Mouse (Mus musculus) stomach, embryonic 15.5 days (tissue): ENCODE measurements around the gene Amotl1. TPM values are rescaled to one million over a fixed set of nuclear protein-coding genes. Genes with fewer than 3 reads are reported as not detected.
A peak's percentile ranks its signal among the peaks of the same experiment; 100 is the strongest.
"Not testable (repeated sequence)": the region's sequence is repeated elsewhere in the genome, so short reads cannot be mapped to it uniquely, and the experiment has no call there.

ENCODE experiments used
- ATAC-seq: fragments of 200-750 bp; cut with Nextera tagmentation; 2 replicates; pipeline ENCODE4 v1.8.0; 2017; ENCODE audit warnings: low read depth, moderate number of reproducible peaks, moderate TSS enrichment; ENCODE audit not compliant: insufficient read depth, low FRiP score
- H3K27ac ChIP-seq: fragments of 300-500 bp; sonication (generic); 2 replicates; pipeline ENCODE4 v1.5.1; 2015; ENCODE audit warnings: mild to moderate bottlenecking, inconsistent platforms
- H3K27me3 ChIP-seq: fragments of 300-500 bp; sonication (generic); replicated peaks from 2 replicates; pipeline ENCODE4 v1.6.1; 2015; ENCODE audit warnings: inconsistent platforms
- H3K36me3 ChIP-seq: fragments of 300-500 bp; sonication (generic); 2 replicates; pipeline ENCODE4 v1.6.1; 2015; ENCODE audit warnings: inconsistent platforms
- H3K4me1 ChIP-seq: fragments of 300-500 bp; sonication (generic); 2 replicates; pipeline ENCODE4 v1.6.1; 2015; ENCODE audit warnings: inconsistent platforms
- H3K4me2 ChIP-seq: fragments of 300-500 bp; sonication (generic); 2 replicates; pipeline ENCODE4 v1.6.1; 2015; ENCODE audit warnings: mild to moderate bottlenecking, inconsistent platforms
- H3K4me3 ChIP-seq: fragments of 300-500 bp; sonication (generic); replicated peaks from 2 replicates; pipeline ENCODE4 v1.5.1; 2015; ENCODE audit warnings: inconsistent platforms
- H3K9ac ChIP-seq: fragments of 300-500 bp; sonication (generic); 2 replicates; pipeline ENCODE4 v1.6.1; 2015; ENCODE audit warnings: inconsistent platforms
- H3K9me3 ChIP-seq: fragments of 300-500 bp; sonication (generic); 2 replicates; pipeline ENCODE4 v1.6.1; 2016; ENCODE audit warnings: inconsistent platforms
- WGBS: fragments of 180-500 bp; shearing (Covaris S2); methylation state at CpG from one replicate; pipeline ENCODE4 v1.1.7; 2015; 5-methylcytosine and 5-hydroxymethylcytosine counted together
- polyA plus RNA-seq: library from polyadenylated mRNA; unstranded; fragments of >200 nt; fragmentation: Nextera tagmentation; extraction: Ambion mirVana; gene quantifications from 2 replicates; pipeline ENCODE4 v1.2.1, GENCODE M21; 2015

Amotl1 gene
- polyA plus RNA-seq, 1 experiment from 2014 or later: 17.2 TPM

- Histone ChIP-seq H3K36me3 (peaks cover 18% of the 10 kb centered on the region), H3K4me1 (0 out of 2 replicates have a peak, but pooled peaks cover 3% of the 10 kb centered on the region), H3K4me2 (no peak overlapping the region), H3K9ac (no peak overlapping the region), H3K9me3 (no peaks in the 10 kb centered on the region), H3K4me3 (no peak overlapping the region), H3K27me3 (no peaks in the 10 kb centered on the region), H3K27ac (no peak overlapping the region)
- no peak for ATAC-seq
- WGBS: 84% methylated on average over 3 of the region's 3 CpGs
These were observed 47.4 kb downstream of the Amotl1 start for GRCm38 (mm10) chr9:14597429-14597828.

GRCm38 (mm10) chr9:14596858-14597257 lies 48.0 kb downstream of the Amotl1 start:
- no peak overlapping the region for H3K4me2 ChIP-seq
- no peaks in the 10 kb centered on the region for H3K9me3 ChIP-seq
- H3K4me1 ChIP-seq: no peaks in the 10 kb centered on the region
- H3K36me3 ChIP-seq: peaks cover 24% of the 10 kb centered on the region
- H3K27ac ChIP-seq: no peak overlapping the region
- no peak for ATAC-seq
- 68% methylated on average over 7 of the region's 7 CpGs for WGBS
- no peak overlapping the region for H3K4me3 ChIP-seq
- H3K27me3 ChIP-seq: no peaks in the 10 kb centered on the region
- H3K9ac ChIP-seq: no peak overlapping the region

DNA sequence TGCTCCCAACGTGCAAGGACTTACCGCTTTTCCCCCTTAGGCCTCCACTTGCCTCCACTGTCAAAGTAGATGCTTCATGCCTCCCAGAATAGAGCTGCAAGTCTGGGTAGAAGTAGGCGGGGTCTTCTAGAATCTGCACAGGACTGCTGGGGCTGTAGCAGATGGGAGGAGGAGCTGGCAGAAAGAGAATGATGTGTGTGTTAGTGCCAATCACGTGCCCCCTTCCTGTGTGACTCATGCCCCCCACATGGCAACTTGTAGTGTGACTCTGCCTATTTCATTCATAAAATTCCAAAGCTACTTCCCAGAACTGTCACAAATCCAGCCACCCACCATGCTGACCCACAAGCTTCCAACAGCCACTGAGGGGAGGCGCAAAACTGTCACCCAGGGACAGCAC lies 48.4 kb downstream of the Amotl1 start:
- 82% methylated on average over 5 of the region's 5 CpGs for WGBS
- no peak for ATAC-seq
- no peaks in the 10 kb centered on the region for H3K9me3 ChIP-seq
- no peak overlapping the region for H3K4me3 ChIP-seq
- no peaks in the 10 kb centered on the region for H3K27me3 ChIP-seq
- no peak overlapping the region for H3K4me2 ChIP-seq
- no peaks in the 10 kb centered on the region for H3K4me1 ChIP-seq
- no peak overlapping the region for H3K27ac ChIP-seq
- peaks cover 28% of the 10 kb centered on the region for H3K36me3 ChIP-seq
- no peak overlapping the region for H3K9ac ChIP-seq

- H3K4me3 ChIP-seq: no peak overlapping the region
- H3K27ac ChIP-seq: no peak overlapping the region
- H3K9ac ChIP-seq: no peak overlapping the region
- ATAC-seq: no peak
- 90% methylated on average over 3 of the region's 3 CpGs for whole genome bisulfite sequencing
- H3K9me3 ChIP-seq: no peaks in the 10 kb centered on the region
- H3K27me3 ChIP-seq: no peaks in the 10 kb centered on the region
- peaks cover 29% of the 10 kb centered on the region for H3K36me3 ChIP-seq
- H3K4me1 ChIP-seq: no peaks in the 10 kb centered on the region
- H3K4me2 ChIP-seq: no peak overlapping the region
These were observed 49.0 kb downstream of the Amotl1 start for GRCm38 (mm10) chr9:14595893-14596292.

DNA sequence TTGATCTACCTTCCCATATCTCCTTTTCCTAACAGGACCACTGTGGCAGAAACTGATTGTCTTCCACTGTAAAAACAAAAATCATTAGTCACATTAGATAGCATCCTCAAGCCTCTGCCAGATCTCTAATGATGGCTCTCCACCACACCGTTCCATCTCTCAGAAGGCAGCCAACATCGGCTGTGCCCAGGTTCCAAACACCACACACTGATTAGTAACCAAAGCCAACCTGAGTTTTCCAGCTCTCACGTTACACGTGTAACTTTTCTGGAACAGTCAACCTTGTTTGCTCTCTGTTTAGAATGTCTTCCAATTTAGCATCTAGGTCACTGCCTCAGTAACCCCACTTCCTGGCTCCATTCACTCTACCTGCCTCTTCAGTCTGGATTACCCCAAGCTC lies 51.0 kb downstream of the Amotl1 start:
- 91% methylated on average over 4 of the region's 4 CpGs for WGBS
- H3K4me1 ChIP-seq: 0 out of 2 replicates have a peak, but pooled peaks cover under 1% of the 10 kb centered on the region
- H3K9me3 ChIP-seq: no peaks in the 10 kb centered on the region
- peaks cover 29% of the 10 kb centered on the region for H3K36me3 ChIP-seq
- no peak overlapping the region for H3K4me3 ChIP-seq
- ATAC-seq: no peak
- no peak overlapping the region for H3K9ac ChIP-seq
- no peak overlapping the region for H3K27ac ChIP-seq
- no peaks in the 10 kb centered on the region for H3K27me3 ChIP-seq
- H3K4me2 ChIP-seq: no peak overlapping the region

DNA sequence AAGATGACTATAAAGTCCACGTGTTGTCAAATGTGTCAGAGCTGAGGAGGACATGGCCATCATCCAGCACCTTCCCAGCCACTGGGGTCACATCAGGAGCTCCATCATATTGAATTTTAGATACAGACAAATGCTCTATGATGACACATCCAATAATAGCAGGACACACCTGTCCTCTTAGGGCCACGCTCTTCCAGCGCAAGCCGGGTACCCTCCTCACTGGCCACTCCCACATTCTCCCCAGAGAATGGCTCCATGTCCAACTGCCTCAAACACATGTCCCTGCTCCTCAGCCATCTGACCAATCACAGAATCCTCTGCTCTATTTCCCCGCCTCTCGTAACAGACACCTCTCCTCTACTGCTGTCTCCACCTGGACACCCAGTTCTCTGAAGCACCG lies 54.2 kb downstream of the Amotl1 start:
- ATAC-seq: no peak
- Histone ChIP-seq H3K36me3 (peaks cover 29% of the 10 kb centered on the region), H3K27ac (no peak overlapping the region), H3K27me3 (no peaks in the 10 kb centered on the region), H3K9me3 (no peaks in the 10 kb centered on the region), H3K4me1 (0 out of 2 replicates have a peak, but pooled peaks cover 3% of the 10 kb centered on the region), H3K9ac (no peak overlapping the region), H3K4me2 (no peak overlapping the region), H3K4me3 (no peak overlapping the region)
- 76% methylated on average over 7 of the region's 7 CpGs for WGBS

- Histone ChIP-seq H3K27me3 (no peaks in the 10 kb centered on the region), H3K36me3 (peaks cover 22% of the 10 kb centered on the region), H3K4me1 (0 out of 2 replicates have a peak, but pooled peaks cover 7% of the 10 kb centered on the region), H3K9ac (no peak overlapping the region), H3K27ac (no peak overlapping the region), H3K4me3 (no peak overlapping the region), H3K4me2 (no peak overlapping the region), H3K9me3 (no peaks in the 10 kb centered on the region)
- ATAC-seq: no peak
- 65% methylated on average over 4 of the region's 4 CpGs for WGBS
These were observed 56.2 kb downstream of the Amotl1 start for GRCm38 (mm10) chr9:14588690-14589089.

- H3K36me3 ChIP-seq: no peaks in the 10 kb centered on the region
- H3K9me3 ChIP-seq: no peaks in the 10 kb centered on the region
- 30% methylated on average over 1 of the region's 1 CpGs for WGBS
- ATAC-seq: no peak
- no peak overlapping the region for H3K4me3 ChIP-seq
- H3K4me2 ChIP-seq: no peak overlapping the region
- H3K9ac ChIP-seq: no peak overlapping the region
- H3K4me1 ChIP-seq: 0 out of 2 replicates have a peak, but pooled peaks cover 7% of the 10 kb centered on the region
- H3K27ac ChIP-seq: no peak overlapping the region
- no peaks in the 10 kb centered on the region for H3K27me3 ChIP-seq
These were observed 59.2 kb downstream of the Amotl1 start for GRCm38 (mm10) chr9:14585702-14586101.

GRCm38 (mm10) chr9:14578960-14579359 lies 65.9 kb downstream of the Amotl1 start:
- Histone ChIP-seq H3K27me3 (no peaks in the 10 kb centered on the region), H3K9me3 (no peaks in the 10 kb centered on the region), H3K27ac (no peak overlapping the region), H3K4me2 (no peak overlapping the region), H3K9ac (no peak overlapping the region), H3K36me3 (peaks cover 2% of the 10 kb centered on the region; the same call in 1 of the 2 replicates), H3K4me3 (no peak overlapping the region), H3K4me1 (no peaks in the 10 kb centered on the region)
- 77% methylated on average over 4 of the region's 4 CpGs for WGBS
- no peak for ATAC-seq

DNA sequence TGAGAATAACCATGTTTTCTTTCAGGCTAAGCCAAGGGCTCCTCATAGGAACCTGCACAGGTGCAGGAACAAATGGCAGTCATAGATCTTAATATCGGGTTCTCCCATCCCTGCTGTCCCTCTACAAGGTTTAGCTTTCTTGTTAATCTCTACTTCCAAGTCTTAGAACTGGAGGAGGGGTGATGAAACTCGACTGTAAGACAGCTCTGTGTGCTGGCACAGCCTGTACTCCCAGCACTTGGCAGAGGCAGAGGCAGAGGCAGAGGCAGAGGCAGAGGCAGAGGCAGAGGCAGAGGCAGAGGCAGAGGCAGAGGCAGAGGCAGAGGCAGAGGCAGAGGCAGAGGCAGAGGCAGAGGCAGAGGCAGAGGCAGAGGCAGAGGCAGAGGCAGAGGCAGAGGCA lies 68.5 kb downstream of the Amotl1 start:
- H3K4me3 ChIP-seq, H3K9me3 ChIP-seq, H3K4me2 ChIP-seq, H3K27me3 ChIP-seq, H3K27ac ChIP-seq, ATAC-seq, H3K9ac ChIP-seq, H3K36me3 ChIP-seq, H3K4me1 ChIP-seq: not testable (repeated sequence)
- WGBS: 69% methylated on average over 2 of the region's 2 CpGs

DNA sequence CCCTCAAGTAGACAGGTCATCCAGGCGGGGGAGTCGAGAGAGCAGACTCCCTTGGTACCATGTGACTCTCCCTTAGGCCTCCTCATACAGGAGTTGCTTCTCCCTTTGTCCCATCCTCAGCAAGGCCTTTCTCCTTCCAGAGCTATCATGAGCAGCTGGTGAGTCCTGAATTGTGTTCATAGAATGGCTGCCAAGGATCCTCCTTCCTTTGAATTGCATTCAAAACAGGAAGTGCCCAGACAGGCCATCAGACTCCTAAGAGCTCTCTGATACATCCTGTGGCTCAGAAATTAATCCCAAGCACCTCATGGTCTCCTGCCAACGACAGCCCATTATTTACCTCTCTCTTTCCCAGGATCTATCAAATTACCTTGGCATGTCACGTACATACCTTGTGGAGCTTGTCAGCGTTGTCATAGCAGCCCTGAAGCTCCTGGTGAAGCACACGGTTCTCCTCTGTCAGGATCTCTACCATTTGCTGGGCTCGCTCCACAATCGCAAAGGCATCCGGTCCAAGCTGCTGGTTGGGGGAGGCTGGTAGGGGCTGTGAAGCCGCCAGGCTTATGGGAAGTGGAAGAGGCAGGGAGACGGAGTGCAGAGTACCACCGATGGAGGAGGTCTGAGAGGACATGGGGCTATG lies 70.0 kb downstream of the Amotl1 start:
- H3K27ac ChIP-seq: no peak overlapping the region; the same call in 1 of the 2 replicates
- no peaks in the 10 kb centered on the region for H3K9me3 ChIP-seq
- H3K9ac ChIP-seq: no peak overlapping the region
- H3K36me3 ChIP-seq: peaks cover 18% of the 10 kb centered on the region
- WGBS: 57% methylated on average over 12 of the region's 12 CpGs
- no peak overlapping the region for H3K4me2 ChIP-seq
- no peaks in the 10 kb centered on the region for H3K27me3 ChIP-seq
- no peaks in the 10 kb centered on the region for H3K4me1 ChIP-seq
- no peak overlapping the region for H3K4me3 ChIP-seq
- ATAC-seq: 0 out of 2 replicates have a peak, but pooled peaks have one; percentile 39

DNA sequence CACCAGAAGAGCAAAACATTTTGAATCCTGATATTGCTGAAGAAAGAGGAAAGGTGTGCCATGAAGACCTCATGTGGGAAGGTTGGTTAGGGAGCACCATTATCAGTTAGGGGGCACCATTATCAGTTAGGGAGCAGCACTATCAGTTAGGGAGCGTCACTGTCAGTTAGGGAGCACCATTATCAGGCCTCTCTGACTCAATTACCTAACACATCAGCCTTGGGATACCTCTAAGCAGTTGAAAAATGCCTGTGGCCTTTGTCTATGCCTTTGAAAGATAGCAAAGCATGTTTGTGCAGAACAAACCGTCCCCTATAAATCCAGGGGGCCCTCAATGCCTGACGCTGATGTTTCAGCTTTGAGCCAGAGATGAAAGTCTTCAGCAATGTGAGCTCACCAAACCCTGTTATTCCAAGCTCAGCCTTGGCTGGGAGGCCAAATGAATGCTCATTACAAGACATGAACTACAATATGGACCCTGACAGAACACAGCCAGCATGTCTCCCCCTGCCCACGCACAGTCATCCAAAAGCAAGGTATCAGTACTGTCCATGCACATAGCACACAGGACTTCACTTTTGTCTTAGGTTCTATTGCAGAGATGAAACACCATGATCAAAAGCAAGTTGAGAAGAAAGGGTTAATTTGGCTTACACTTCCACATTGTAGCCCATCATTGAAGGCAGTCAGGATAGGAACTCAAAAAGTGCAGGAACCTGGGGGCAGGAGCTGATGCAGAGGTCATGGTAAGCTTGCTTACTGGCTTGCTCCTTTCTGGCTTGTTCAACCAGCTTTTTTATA lies 75.5 kb downstream of the Amotl1 start:
- H3K4me2 ChIP-seq: no peak overlapping the region
- WGBS: 75% methylated on average over 4 of the region's 4 CpGs
- no peaks in the 10 kb centered on the region for H3K4me1 ChIP-seq
- H3K4me3 ChIP-seq: no peak overlapping the region
- no peaks in the 10 kb centered on the region for H3K9me3 ChIP-seq
- no peak for ATAC-seq
- H3K36me3 ChIP-seq: peaks cover 37% of the 10 kb centered on the region
- no peak overlapping the region for H3K9ac ChIP-seq
- no peaks in the 10 kb centered on the region for H3K27me3 ChIP-seq
- no peak overlapping the region for H3K27ac ChIP-seq
